Mouse (Mus musculus) G1E (cell line): ENCODE data around the gene Gm7861.
"Not testable (repeated sequence)": the region's sequence is repeated elsewhere in the genome, so short reads cannot be mapped to it uniquely, and the experiment has no call there.

Source experiments
- CTCF ChIP-seq: IDR thresholded peaks from 2 replicates; pipeline ENCODE4 v1.5.1; 2012; ENCODE audit warnings: low read depth, low read length, inconsistent platforms, mixed read lengths
- GATA1 ChIP-seq: IDR thresholded peaks from 2 replicates; pipeline ENCODE4 v1.6.1; 2012; ENCODE audit warnings: borderline replicate concordance, low read length, inconsistent platforms, mixed read lengths
- TAL1 ChIP-seq: conservative IDR thresholded peaks from 2 replicates; pipeline ENCODE4 v1.6.1; 2012; ENCODE audit warnings: low read depth, low read length, inconsistent platforms, mixed read lengths

DNA sequence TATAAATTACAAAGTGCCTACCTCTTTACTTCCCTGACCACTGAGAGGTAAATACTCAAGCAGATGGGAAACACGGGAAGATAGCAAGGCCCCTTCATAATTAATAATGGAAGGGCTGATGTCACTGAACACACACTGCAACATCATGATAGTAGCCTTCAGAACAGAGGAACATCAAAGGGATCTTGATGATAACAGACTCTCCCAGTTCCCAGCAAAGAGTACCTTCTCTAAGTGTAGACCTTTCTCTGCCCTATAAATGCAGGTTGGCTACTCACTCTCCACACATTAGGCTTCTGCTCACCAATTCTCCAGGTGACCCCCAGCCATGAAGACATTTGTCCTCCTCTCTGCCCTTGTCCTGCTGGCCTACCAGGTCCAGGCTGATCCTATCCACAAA lies 29.2 kb downstream of the Gm7861 start, which contains the start of gene Defa37:
- TF ChIP-seq TAL1, CTCF, GATA1: not testable (repeated sequence)
